Mouse (Mus musculus) granulocyte monocyte progenitor cell, adult 5-6 weeks (primary cell): ENCODE data around the gene Ttll4. TPM values are rescaled to one million over a fixed set of nuclear protein-coding genes. Genes with fewer than 3 reads are reported as not detected.

ENCODE experiments used
- ATAC-seq: replicated peaks from 2 replicates; pipeline ENCODE4 v1.8.0; 2016; ENCODE audit warnings: mild to moderate bottlenecking, moderate TSS enrichment, inconsistent platforms; ENCODE audit not compliant: poor library complexity, severe bottlenecking
- total RNA-seq, 2 experiments: library from RNA; stranded (forward) in 1 of 2; stranded (reverse) in 1 of 2; fragments of 200-712, 200-1000 nt in 1 of 2; fragments of >200 nt in 1 of 2; fragmentation: Nextera tagmentation in 1 of 2; gene quantifications; 2 replicates each; pipeline ENCODE4 v1.2.3; 2014 to 2017

The Ttll4 gene
- total RNA-seq, 2 experiments from 2014 or later = 18.2 to 21.5 TPM

GRCm38 (mm10) chr1:74705016-74705415 is 43.5 kb downstream of the Ttll4 start:
- no peak for ATAC-seq

- no peak for ATAC-seq
These were observed 48.0 kb downstream of the Ttll4 start for GRCm38 (mm10) chr1:74709566-74709965.

- no peak for ATAC-seq
These were observed 50.5 kb downstream of the Ttll4 start for GRCm38 (mm10) chr1:74712046-74712445.

- ATAC-seq = peak; percentile 62
These were observed 51.0 kb downstream of the Ttll4 start for GRCm38 (mm10) chr1:74712461-74713098.

GRCm38 (mm10) chr1:74713099-74713858 is 51.7 kb downstream of the Ttll4 start, which contains the start of gene Cyp27a1:
Gene Cyp27a1, plus strand, starts transcription at chr1:74713574.
- ATAC-seq = peak; percentile 46

GRCm38 (mm10) chr1:74713859-74714730 is 52.5 kb downstream of the Ttll4 start:
- peak; percentile 52 for ATAC-seq

- ATAC-seq = peak; percentile 18; the same call in 1 of the 2 replicates
These were observed 53.4 kb downstream of the Ttll4 start for GRCm38 (mm10) chr1:74714967-74715366.

- ATAC-seq = peak; percentile 60
These were observed 53.9 kb downstream of the Ttll4 start for GRCm38 (mm10) chr1:74715468-74715867.

GRCm38 (mm10) chr1:74715886-74716285 is 54.3 kb downstream of the Ttll4 start:
- no peak for ATAC-seq

GRCm38 (mm10) chr1:74718113-74718512 is 56.6 kb downstream of the Ttll4 start:
- ATAC-seq = no peak

GRCm38 (mm10) chr1:74719281-74719680 is 57.7 kb downstream of the Ttll4 start:
- no peak for ATAC-seq

- no peak for ATAC-seq
These were observed 60.1 kb downstream of the Ttll4 start for GRCm38 (mm10) chr1:74721657-74722056.

- ATAC-seq = peak; percentile 40
These were observed 62.2 kb downstream of the Ttll4 start for GRCm38 (mm10) chr1:74723748-74724147.

- ATAC-seq = no peak
These were observed 64.6 kb downstream of the Ttll4 start for GRCm38 (mm10) chr1:74726114-74726513.

- ATAC-seq = no peak
These were observed 65.1 kb downstream of the Ttll4 start for GRCm38 (mm10) chr1:74726674-74727073.

GRCm38 (mm10) chr1:74728446-74728845 is 66.9 kb downstream of the Ttll4 start:
- ATAC-seq = no peak

GRCm38 (mm10) chr1:74736977-74737376 is 75.4 kb downstream of the Ttll4 start:
- no peak for ATAC-seq

GRCm38 (mm10) chr1:74737500-74737899 is 76.0 kb downstream of the Ttll4 start:
- ATAC-seq = no peak

GRCm38 (mm10) chr1:74740846-74741245 is 79.3 kb downstream of the Ttll4 start:
- ATAC-seq = no peak

GRCm38 (mm10) chr1:74747335-74747734 is 85.8 kb downstream of the Ttll4 start:
- no peak for ATAC-seq
